Mouse (Mus musculus) cortical plate, adult 2 months (tissue): ENCODE results near the gene Zfp282. TPM values are rescaled to one million over a fixed set of nuclear protein-coding genes. Genes with fewer than 3 reads are reported as not detected.
A peak's percentile ranks its signal among the peaks of the same experiment; 100 is the strongest.
"Not testable (repeated sequence)": the region's sequence is repeated elsewhere in the genome, so short reads cannot be mapped to it uniquely, and the experiment has no call there.

Source experiments
- H3K27ac ChIP-seq: fragments of 200-500 bp; 2 replicates; pipeline ENCODE4 v1.5.1; 2012; ENCODE audit warnings: low read length, control low read depth, inconsistent platforms; ENCODE audit not compliant: insufficient read depth
- H3K4me1 ChIP-seq: fragments of 200-500 bp; 2 replicates; pipeline ENCODE4 v1.6.1; 2011; ENCODE audit warnings: low read length; ENCODE audit not compliant: control insufficient read depth, insufficient read depth
- H3K4me3 ChIP-seq: fragments of 200-500 bp; 2 replicates; pipeline ENCODE4 v1.5.1; 2011; ENCODE audit warnings: mild to moderate bottlenecking, low read length, control low read depth; ENCODE audit not compliant: insufficient read depth
- CTCF ChIP-seq: fragments of 200-500 bp; IDR thresholded peaks from 2 replicates; pipeline ENCODE4 v1.5.1; 2011; ENCODE audit warnings: mild to moderate bottlenecking, control low read depth, low read length; ENCODE audit not compliant: insufficient read depth; ENCODE audit errors: extremely low read depth
- POLR2A ChIP-seq: fragments of 200-500 bp; IDR thresholded peaks from 2 replicates; pipeline ENCODE4 v1.6.1; 2011; ENCODE audit warnings: mild to moderate bottlenecking, low read length, control low read depth; ENCODE audit not compliant: insufficient read depth; ENCODE audit errors: extremely low read depth
- polyA plus RNA-seq: library from polyadenylated mRNA; depleted of rRNA; stranded (reverse); fragments of >200 nt; gene quantifications from 2 replicates; pipeline ENCODE4 v1.2.3, GENCODE M21; 2012

Gene Zfp282
- polyA plus RNA-seq, 1 experiment: 10.0 TPM

DNA sequence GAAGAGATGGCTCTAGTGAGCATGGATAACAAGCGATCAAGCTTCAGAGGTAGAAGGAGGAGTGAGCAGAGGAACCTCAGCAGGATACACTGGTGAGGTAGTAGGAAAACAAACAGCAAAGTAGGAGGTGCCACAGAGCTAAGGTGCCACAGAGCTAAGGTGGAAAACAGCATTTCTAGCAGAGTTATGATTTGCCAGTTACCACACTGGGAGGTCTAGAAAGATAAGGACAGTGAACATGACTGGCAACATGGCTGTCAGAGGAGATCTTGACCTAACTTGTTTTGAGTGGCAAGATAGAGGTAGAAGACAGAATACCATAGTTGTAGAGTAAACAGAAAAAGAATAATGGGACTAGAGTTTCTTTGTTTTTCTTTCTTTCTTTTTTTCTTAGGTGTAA lies 34.7 kb upstream of the Zfp282 start:
- Histone ChIP-seq H3K27ac (no peak overlapping the region), H3K4me3 (no peak overlapping the region), H3K4me1 (no peaks in the 10 kb centered on the region; the same call in 1 of the 2 replicates)
- TF ChIP-seq CTCF: no peak
- no peak for TF ChIP-seq POLR2A

DNA sequence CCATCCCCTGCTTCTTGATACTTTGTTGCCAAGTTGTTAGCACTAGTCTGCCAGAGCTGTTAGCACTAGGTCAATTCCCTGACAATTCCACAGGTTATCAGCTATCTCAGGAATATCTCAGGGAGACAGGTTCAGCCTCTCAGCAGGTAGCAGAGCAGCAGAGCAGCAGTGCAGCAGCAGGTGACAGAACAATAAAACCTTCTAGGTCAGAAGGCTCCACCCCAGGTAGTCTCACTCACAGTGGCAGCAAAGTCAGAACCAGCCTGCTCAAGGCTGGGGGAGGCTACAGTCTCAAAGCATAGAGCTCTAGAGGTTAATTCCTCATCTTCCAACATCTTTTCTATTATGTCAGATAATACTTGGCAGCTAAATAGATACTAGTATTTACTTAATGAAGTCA lies 31.2 kb upstream of the Zfp282 start:
- TF ChIP-seq POLR2A (no peak), CTCF (no peak)
- Histone ChIP-seq H3K27ac (no peak overlapping the region), H3K4me1 (no peaks in the 10 kb centered on the region; the same call in 1 of the 2 replicates), H3K4me3 (no peak overlapping the region)

- no peak for TF ChIP-seq POLR2A
- TF ChIP-seq CTCF: no peak
- Histone ChIP-seq H3K4me3 (no peak overlapping the region), H3K27ac (no peak overlapping the region), H3K4me1 (no peaks in the 10 kb centered on the region)
These were observed 19.8 kb upstream of the Zfp282 start for GRCm38 (mm10) chr6:47857241-47857640.

DNA sequence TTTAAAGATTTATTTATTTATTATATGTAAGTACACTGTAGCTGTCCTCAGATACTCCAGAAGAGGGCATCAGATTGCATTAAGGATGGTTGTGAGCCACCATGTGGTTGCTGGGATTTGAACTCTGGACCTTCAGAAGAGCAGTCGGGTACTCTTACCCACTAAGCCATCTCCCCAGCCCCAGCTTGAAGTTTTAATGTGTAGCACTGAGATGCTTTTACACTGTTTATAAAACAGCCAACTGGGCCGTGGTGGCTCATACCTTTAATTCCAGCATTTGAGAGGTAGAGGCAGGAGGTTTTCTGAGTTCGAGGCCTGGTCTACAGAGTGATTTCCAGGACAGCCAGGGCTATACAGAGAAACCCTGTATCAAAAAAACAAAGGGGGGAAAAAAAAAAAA lies 19.3 kb upstream of the Zfp282 start:
- H3K4me1 ChIP-seq, H3K27ac ChIP-seq, H3K4me3 ChIP-seq: not testable (repeated sequence)

GRCm38 (mm10) chr6:47872266-47872665 lies 4.7 kb upstream of the Zfp282 start:
- Histone ChIP-seq H3K27ac (no peak overlapping the region), H3K4me1 (no peaks in the 10 kb centered on the region), H3K4me3 (no peak overlapping the region)
- TF ChIP-seq CTCF (no peak), POLR2A (no peak)

GRCm38 (mm10) chr6:47877461-47878132 lies 593 bp downstream of the Zfp282 start:
- Histone ChIP-seq H3K4me3 (peak overlapping the region; percentile 62), H3K4me1 (peaks cover 7% of the 10 kb centered on the region), H3K27ac (peak overlapping the region; percentile 90)
- peak; percentile 26; the same call in 1 of the 2 replicates for TF ChIP-seq CTCF
- TF ChIP-seq POLR2A: peak; percentile 64

DNA sequence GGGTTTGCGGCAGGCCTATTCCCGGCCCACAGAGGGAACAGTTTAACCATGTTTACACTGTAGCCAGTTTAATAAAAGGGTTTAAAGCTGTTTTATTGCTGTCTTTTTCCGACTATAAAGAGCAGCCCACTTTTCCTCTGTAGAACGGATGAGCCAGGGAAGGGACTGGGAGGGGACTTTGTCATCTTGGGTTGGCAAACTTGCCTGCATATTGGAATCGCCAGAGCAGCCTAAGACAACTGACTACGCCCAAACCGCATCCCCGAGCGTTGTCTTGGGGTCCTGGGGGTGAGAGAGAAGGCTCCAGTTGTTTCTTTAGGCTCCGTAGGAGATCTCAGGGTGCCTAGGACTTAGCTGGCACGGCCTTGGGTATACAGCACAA lies 1.1 kb downstream of the Zfp282 start:
- Histone ChIP-seq H3K27ac (peak overlapping the region; percentile 70), H3K4me1 (peaks cover 7% of the 10 kb centered on the region), H3K4me3 (peak overlapping the region; percentile 62)
- no peak for TF ChIP-seq POLR2A
- no peak for TF ChIP-seq CTCF

- peaks cover 7% of the 10 kb centered on the region for H3K4me1 ChIP-seq
- H3K27ac ChIP-seq: no peak overlapping the region
- peak overlapping the region; percentile 62 for H3K4me3 ChIP-seq
- TF ChIP-seq POLR2A (no peak), CTCF (no peak)
These were observed 1.6 kb downstream of the Zfp282 start for GRCm38 (mm10) chr6:47878593-47878992.

GRCm38 (mm10) chr6:47879049-47879716 lies 2.2 kb downstream of the Zfp282 start:
- Histone ChIP-seq H3K27ac (no peak overlapping the region), H3K4me3 (peak overlapping the region; percentile 62; the same call in 1 of the 2 replicates), H3K4me1 (peaks cover 7% of the 10 kb centered on the region)
- no peak for TF ChIP-seq CTCF
- TF ChIP-seq POLR2A: no peak

- H3K27ac ChIP-seq: no peak overlapping the region
- peaks cover 7% of the 10 kb centered on the region for H3K4me1 ChIP-seq
- no peak for TF ChIP-seq POLR2A
- TF ChIP-seq CTCF: no peak
- no peak overlapping the region for H3K4me3 ChIP-seq
These were observed 3.2 kb downstream of the Zfp282 start for GRCm38 (mm10) chr6:47880166-47880565.
